Mouse (Mus musculus) yolk sac, embryonic 10.5 days (tissue): ENCODE measurements around the gene Sap30bp.

ENCODE experiments used
- DNase-seq: peaks from one replicate; pipeline ENCODE4 v3.0.0-alpha.2; 2017; ENCODE audit warnings: low spot score

The Sap30bp gene

DNA sequence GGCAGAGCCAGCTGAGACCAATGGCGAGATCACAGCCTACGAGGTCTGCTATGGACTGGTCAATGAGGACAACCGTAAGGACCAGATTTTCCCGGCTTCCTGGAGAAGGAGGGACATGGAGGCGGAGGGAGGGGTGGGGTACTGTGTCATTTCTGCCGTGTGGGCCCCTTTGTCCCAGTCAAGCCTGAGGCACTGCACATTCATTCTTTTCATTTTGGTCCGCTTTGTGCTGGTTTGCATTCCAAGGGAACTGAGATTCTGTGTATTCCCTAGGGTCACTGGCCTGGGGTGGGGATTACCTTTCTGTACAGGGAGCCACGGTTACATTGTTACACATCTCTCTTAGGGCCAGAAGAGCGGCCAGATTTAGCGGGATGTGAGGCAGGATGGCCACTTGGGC is 67.5 kb downstream of the Sap30bp start:
- no peak for DNase-seq

DNA sequence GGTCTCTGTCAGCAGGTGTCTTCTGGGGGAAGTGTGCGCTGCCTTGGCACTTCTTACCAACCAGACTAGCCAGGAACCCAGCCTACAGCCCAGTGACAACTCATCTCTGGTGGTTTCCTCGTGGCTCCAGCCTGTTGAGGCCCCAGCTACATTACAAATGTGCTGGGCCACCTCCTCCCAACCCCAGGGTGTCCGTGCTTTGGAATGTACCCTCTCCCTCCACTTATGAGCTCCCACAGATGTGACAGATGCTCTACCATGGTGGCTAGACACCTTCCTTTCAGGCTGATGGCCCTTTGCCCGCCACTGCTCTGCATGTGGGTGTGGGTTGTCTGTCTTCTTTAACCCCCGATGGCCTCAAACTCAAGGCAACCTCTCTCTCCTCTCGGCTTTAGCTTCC is 68.6 kb downstream of the Sap30bp start:
- no peak for DNase-seq

DNA sequence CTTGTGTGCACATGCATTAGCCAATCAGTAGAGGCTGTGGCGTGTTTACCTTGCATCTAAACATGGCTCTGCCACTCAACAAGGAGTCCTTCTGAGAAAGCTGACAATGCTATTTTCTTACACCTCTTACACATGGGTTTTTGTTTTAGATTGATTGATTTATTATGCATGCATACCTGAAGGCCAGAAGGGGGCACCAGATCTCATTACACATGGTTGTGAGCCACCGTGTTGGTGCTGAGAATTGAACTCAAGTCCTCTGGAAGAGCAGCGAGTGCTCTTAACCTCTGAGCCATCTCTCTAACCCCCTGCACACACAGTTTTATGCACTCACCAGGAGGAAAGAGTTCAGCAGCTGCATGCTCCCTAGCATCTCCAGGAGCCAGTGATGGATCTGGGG is 69.8 kb downstream of the Sap30bp start:
- DNase-seq = no peak

DNA sequence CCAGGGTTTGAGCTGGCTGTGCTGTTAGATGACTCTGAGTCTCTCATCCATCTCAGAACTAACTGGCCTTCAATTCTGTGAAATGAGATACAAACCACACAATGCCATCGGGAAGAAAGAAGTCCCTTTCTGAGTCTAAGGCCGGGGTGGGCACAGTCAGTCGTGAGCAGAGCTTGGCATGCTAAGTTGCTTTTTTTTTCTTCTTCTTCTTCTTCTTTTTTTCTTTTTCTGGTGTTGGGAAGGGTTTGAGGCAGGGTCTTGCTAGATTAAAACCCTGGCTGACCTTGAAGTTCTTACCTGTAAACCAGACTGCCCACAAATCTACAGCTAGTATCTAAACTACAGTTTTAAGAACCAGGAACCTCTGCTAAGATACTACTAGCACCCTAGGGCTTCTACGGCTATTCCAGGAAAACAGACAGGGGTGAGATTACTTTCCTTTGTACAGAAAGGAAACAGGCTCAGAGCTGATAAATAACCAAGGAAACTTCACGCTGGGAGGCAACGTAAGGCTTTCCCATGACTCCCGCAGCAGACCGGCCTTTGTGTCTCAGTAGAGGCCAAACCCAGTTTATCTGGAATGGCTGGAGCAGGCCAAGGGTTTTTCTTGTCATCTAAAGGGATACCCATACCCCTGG is 71.2 kb downstream of the Sap30bp start:
- no peak for DNase-seq

DNA sequence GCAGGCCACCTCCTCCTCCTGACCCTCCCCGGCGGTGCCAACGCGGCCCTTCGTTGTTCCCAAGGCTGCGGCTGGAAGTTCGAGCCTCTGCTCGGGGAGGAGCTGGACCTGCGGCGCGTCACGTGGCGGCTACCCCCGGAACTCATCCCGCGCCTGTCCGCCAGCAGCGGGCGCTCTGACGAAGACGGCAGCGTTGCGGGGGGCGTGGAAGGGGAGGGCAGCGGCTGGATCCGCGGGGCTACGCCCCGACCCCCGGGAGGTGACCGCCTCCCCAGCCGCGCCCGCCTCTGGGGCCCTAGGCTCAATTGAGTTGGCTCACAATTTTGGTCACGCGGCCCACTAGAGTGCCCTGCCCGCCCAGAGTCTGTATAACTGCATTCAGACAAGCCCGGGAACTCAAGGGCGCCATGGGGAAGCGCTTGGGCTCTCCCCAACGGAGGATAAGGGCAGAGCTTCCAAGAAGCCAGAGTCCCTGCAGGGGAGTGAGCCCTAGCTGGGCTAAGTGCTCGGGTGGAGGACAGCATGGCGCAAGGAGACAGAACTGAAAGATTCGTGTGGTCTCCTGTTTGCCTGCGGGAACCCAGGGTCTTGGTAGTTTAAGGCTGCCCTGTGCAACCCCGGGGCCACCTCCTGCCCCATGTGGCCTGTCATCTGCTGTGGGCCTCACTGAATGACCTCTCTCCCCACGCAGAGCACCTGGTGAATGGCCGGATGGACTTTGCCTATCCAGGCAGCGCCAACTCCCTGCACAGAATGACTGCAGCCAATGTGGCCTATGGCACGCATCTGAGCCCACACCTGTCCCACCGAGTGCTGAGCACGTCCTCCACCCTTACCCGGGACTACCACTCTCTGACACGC is 72.0 kb downstream of the Sap30bp start:
- DNase-seq = peak; percentile 94

DNA sequence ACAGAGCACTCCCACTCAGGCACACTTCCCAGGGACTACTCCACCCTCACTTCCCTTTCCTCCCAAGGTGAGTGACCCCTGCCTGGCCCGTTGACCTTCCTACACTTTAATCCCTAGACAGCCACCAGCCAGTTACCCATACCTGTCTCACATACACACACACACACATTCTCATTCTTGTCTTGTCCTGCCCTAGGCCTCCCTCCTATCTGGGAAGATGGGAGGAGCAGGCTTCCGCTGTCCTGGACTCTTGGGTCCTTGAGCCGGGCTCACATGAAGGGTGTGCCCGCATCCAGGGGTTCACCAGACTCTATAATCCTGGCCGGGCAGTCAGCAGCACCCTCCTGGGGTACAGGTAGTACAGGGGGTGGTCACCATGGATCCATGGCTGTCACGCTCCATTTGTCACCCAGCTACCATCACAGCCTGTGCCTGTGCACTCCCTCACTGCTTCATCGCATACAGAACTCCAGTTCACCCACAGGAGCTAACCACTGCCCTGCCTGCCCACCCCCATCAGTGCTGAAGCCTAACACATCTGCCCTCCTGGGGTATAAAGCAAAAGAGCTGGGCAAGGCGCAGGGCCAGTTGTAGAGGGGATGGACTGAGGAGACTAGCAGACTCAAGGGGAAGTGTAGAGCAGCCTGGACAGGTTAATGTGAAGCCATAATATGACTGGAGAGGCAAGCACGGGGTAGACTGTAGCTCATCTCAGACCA is 72.8 kb downstream of the Sap30bp start:
- peak; percentile 79 for DNase-seq

DNA sequence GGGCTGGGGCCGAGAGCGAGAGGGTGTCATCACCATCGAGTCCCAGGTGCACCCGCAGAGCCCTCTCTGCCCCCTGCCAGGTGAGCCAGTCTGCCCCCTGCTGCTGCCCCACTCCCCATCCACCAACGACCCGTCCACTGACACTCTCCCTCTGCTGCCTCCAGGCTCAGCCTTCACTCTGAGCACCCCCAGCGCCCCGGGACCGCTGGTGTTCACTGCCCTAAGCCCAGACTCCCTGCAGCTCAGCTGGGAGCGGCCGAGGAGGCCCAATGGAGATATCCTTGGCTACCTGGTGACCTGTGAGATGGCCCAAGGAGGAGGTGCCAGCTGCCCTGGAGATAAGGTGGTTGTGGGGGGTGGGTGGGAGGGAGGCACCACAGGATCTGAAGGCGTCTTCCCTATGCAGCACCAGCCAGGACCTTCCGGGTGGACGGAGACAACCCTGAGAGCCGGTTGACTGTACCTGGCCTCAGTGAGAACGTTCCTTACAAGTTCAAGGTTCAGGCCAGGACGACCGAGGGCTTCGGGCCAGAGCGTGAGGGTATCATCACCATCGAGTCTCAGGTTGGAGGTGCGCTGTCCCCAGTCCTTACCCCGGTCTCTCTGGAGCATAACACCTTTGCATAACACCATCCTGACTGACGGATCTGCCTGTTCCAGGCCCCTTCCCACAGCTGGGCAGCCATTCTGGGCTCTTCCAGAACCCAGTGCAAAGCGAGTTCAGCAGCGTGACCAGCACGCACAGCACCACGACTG is 74.2 kb downstream of the Sap30bp start:
- no peak for DNase-seq

DNA sequence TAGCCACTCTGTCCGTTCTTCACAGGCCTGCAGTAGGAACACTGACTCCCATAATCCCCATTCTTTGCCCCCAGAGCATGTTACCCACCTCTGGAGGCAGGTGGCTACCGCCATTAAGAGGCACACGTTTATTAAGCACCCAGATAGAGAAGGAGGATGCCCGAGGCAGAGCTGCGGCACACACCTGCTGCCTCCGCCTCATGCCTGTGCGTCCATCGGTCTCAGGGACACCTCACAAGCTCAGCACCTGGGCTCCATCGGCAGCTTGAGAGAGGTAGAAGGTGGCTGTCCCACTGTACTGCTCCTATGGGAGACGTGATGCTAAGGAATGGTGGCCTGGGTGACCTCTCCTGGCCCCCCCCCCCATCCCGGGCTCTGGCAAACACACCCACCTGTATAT is 75.3 kb downstream of the Sap30bp start:
- DNase-seq = no peak

DNA sequence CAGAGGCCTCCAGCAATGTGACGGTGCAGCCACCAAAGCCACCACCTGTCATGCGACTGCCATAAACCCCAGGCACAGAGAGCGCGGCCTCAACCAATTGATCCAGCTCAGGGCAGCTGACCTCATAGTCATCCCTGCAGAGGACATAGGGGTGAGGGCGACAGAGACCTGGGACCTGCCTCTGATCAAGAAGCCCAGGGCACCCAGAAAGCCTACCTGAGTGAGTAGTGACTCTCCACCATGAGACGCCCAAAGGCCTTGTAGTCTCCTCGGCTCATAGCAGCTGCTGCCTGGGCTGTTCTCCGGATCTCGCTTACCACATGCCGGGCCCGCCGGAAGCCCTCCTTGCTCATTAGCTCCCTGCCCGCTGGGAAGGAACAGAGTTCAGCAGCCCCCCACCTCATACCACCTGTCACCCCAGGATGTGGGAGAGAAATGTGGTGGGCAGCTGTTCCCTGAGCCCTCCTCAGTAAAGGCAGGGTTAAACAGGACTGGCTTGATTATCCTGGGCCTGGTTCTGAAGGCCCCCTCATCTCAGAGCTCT is 75.8 kb downstream of the Sap30bp start:
- no peak for DNase-seq

DNA sequence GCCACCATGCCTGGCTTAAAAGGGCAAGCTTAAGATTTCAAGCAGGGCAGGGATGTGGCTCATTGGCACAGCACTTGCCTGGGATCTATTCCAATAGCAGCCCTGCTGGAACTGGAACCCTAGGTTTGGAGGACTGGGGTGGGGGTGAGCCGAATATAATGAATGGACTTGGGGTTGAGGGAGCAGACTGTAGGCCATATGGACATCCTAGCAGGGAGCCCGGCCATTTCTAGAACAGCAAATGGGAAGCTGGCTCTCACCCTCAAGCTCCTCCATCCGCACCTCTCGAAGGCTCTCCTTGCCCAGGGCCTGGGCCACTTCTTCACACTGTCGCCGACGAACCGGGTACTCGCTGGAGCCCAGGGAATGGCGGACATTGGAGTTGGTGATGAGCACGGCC is 76.6 kb downstream of the Sap30bp start:
- DNase-seq = no peak

DNA sequence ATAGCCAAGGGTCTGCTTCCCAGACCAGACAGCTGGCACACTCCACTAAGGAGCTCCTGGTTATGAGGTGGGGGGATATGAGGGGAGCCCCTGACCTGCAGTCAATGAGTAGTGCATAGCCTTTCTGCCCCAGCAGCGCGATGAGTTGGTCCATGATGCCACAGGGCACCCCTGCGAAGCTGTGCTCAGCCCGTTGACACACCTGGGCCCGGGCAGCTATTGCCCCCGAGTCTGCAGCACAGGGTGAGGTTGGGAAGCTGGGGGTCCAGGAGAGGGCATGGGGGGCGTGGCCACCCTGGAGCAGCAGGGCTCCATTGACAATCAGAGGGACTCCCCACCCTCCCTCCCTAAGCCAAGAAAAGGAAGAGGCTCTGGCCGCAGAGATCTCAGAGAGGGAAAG is 77.1 kb downstream of the Sap30bp start:
- no peak for DNase-seq

DNA sequence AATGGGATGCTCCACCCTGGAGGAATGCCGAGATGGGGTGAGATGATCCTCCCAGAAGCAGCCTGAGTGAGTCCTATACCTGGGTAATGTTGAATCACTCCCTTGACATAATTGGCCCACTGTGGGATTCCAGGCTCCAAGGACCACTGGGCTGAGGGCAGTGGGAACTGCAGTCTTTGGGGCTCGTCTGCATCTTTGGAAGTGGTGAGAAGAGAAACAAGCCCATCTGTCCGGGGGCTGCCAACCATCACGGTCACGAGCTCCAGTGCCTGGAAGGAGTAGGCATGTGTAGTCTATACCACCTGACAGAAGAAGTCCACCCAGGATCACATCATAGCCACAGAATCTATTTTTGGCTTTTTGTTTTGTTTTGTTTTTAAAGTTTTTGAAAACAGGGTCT is 77.9 kb downstream of the Sap30bp start:
- DNase-seq = no peak

DNA sequence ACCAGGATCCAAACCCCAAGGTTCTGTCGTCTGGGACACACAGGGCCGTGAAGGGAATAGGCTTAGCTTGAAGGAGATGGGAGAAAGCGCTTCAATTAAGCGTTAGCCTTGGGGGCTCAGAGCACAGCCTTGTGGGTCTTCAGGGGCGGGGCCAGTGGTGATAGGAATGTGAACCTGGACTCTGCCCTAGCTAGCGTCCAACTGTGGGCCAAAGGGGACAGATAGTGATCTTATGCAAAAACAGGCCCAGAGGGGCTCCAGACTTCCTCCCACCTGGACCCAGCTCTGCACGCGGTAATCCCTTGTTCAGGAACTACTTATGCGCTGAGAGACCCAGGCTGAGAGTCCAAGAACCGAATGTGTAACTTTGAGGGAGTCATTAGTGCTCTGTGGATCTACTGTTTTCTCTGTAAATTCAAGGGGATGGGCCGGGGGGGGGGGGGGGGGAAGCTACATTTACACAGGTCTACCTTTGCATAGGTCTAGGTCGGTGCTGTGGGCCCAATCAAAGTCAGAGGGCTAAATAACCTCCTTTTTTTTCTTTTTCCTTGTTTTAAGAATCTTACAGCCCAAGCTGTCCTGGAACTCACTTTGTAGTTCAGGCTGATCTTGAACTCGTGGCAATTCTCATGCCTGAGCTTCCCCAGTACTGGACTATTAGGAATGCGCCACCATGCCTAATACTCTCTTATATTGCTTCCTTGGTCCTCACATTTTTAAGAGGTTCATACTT is 78.6 kb downstream of the Sap30bp start:
- peak; percentile 87 for DNase-seq

DNA sequence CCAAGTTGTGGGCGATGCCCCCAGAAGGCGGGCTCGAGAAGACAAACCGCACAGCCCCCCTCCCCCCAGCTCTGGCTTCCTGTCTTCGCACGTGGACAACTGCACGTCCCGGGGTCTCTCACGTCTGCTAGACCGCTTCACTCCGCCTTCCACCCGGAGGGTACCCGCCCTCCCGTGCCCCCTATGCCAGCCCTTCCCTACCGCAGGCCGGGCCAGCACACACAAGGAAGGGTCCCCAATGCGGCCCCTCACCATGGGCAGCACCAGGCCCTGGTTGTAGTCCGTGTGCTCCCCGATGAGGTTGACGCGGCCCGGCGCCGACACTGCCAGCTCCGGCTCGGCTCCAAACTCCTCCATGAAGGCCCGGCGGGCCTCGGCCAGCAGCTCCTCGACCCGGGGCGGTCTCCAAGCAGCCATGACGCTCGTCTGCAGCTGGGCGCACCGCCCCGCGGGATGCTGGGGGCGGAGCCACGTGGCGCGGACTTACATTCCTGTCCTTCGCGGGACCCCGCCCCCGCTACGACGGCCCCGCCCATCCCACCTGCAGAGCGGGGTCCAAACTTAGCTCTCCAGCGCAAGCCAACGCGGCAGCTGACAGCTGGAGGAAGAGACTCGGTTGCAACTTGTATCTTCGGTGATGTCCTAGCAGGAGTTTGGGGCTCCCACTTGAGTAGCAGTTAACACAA is 79.3 kb downstream of the Sap30bp start, which contains the start of gene Galk1:
Gene Galk1 (minus strand): TSS at position 458 of the 686 bp plus-strand sequence.
- DNase-seq = peak; percentile 95

DNA sequence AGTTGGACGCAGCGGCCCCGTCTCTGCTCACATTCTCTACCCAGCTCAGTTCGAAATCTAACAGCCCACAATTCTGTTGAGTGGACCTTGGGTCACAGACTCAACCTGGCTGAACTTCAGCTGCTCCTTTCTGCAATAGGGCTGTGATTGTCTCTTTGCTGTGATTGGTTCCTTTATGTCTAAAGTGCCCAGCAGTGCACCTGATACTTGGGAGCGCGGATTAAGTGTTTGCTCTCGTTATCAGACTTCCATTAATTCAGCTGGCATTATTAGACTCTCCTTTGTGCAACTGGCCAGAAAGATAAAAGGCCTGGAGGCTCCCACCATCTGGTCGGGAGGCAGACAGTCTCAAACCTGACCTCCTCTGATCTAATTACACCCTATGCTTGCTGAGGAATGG is 81.7 kb downstream of the Sap30bp start:
- DNase-seq = no peak
